Mouse (Mus musculus): ENCODE data around the gene Zranb2.

Zranb2 gene

DNA sequence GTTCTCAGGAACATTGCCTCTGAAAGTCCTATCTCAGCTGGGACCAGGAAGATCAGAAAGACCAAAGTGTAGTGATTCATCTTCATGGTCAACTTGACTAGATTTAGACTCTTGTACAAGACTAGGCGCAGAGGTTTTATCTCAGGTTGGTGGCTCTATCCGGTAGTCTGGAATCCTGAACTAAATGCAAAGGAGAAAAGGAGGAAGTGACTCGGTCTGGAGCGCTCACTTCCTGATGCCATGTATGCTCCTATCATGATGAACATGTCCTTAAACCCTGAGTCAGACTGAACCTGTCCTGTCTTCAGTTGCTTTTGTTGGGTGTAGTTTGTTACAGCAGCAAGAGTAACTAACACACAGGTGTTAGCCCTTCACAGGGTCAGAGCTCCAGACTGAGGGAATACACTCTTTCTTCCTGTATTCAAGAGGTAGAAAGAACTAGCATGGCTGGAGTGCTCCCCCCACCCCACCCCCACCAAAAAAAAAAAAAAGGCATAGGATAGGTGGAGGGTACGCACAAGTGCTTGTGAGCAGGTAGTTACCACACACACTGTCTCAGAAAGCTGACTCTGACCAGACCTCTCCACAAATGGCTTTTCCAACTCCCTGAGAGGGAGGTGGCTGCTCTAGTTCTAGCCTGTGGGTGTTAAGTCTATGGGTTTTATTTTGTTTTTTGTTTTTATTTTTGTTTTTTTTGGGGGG is 44.7 kb downstream of the Zranb2 start:
- DNase-seq (ENCODE audit: low spot score in 2 of 2): no peak

DNA sequence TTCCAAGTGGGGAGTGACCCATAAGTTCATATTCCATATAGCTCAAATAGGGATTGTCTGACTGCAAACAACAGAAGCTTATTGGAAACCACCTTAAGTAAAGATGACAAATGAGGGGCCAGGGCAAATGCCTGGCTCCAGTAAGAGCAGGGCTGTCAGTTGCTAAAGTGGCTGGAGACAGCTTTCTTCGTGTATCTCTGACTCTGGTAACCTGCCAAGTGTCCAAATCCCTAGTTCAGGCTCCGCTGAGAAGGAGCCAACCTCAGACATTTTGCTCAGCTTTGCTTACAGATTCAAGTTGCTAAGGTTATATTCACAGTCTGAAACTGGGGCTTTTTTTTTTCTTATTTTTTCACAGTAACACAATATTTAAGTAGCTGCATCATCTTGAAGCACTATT is 45.4 kb downstream of the Zranb2 start:
- DNase-seq (ENCODE audit: low spot score in 2 of 2): no peak

DNA sequence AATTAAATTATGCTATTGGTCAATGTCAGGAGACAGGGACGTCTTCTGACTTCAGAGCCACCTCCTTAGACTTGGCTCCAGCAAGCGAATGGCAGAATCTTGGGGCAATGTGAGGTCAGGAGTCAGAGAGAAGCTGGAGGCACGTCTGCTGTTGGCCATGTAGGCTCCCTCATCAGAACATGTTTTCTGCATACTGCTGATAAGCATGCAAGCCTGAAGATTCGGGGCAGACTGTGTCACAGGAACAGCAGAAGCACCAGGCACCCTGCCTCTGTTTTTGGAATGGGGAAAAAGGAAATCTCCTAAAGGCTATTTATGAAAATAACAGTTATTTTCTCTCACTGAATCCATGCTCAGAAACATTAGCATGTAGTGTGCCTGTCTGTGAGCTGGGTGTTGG is 46.3 kb downstream of the Zranb2 start:
- DNase-seq (ENCODE audit: low spot score in 2 of 2): no peak

DNA sequence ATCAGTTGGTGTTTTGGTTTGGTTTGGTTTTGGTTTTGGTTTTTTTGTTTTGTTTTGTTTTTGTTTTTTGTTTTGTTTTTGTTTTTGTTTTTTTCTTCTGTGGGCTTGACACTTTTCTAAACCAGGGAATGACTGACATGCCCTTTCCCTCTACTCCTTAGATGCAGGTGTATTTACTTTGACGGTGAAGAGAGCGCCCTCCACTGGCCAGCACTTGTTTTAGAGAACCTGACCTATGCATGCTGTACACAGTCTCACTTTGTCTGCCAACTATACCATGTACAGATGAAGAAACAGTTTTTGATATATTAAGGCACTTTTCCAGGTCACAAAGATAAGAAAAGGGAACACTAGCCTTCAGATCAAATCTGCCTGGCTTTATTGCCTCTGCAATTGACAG is 47.8 kb downstream of the Zranb2 start:
- DNase-seq (ENCODE audit: low spot score in 2 of 2): no peak

DNA sequence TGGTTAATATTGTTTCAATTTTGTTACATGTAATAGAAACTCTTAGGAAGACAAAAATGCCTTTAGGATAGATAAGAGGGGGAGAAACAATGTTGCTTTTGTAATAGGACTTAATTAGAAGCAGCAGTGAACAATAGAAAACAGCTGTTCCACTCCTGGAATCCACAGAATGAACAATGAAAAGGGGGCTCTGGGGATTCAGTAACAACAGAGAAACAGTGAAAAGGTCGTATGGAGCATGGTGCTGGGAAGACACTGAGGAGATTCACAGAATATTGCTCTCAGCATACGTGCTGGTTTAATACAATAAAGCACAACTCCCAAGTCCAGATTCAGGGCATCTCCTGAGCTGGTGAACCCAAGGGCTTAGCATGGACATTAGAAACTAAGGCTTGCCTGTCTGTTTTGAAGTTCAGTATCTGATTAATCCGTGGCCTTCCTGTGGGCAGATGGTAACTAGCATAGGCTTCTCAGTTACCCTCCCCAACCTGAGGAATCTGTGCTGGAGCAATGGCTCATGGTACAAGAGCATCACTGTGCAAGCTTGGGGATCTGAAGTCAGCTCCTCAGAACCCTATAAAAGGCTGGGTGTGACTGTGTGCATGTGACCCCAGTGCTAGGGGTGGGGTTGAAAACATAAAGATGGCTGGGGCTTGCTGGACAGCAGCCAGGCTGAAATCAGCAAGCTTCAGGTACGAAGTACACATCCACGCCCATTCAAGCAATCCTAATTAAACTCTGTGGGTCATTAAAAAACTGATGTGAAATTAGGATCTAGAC is 48.9 kb downstream of the Zranb2 start:
- no peak for DNase-seq (ENCODE audit: low spot score in 2 of 2)

DNA sequence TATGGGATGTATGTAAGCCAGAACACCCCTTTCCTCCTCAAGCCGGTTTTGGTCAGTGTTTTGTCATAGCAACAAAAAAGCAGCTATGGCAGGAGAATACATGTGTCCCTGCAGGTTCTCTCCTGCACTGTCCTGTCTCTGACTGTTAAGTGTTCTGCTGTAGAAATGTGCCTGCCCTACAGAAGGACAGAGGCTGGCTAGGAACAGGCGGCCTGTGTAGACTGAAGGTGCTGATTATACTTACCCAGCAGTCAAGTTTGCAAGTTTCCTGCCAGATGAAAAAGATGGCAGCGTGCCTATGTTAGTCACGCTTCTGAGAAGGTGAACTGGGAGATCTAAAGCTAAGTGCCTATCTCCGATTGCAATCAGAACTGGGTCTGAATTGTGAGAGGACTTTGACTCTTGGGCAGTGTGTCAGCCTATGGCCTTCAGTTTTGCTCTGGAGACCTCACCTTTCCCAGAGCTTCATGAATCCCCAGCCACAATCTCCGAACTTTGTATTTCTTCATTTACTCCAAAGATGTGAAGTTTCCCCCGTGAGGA is 63.9 kb downstream of the Zranb2 start:
- DNase-seq (ENCODE audit: low spot score in 2 of 2): no peak

Measured in frontal cortex, postnatal 14 days (tissue).